Mouse (Mus musculus): ENCODE results near the gene Ndufaf2.

DNA sequence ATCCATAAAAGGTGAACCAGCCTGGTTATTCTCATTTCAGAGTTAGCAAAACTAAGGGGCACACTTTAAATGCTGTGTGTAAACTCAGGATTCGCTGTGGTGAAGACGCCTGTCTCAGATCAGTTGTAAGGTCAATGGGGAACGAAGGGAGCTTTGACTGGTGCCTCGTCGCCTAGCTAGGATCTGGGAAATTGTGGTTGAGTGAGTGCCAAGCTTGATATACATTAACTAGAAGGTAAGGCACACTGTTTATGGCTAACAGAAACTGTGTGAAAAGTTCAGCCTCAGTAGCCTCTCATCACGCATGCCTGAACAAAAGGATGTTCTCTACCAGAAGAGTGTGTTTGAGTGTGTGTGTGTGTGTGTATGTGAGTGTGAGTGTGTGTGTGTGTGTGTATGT, 144.6 kb downstream of the Ndufaf2 start:
- TF ChIP-seq POLR2A (IDR thresholded peaks at IDR 0.05; ENCODE audit: low read depth, low read length) = no peak
- TF ChIP-seq CTCF (IDR thresholded peaks at IDR 0.05; ENCODE audit: extremely low read depth, insufficient read depth, insufficient read length, insufficient replicate concordance) = no peak
